Mouse (Mus musculus) liver, embryonic 15.5 days (tissue): ENCODE measurements around the gene Adam20. TPM values are rescaled to one million over a fixed set of nuclear protein-coding genes. Genes with fewer than 3 reads are reported as not detected.
"Not testable (repeated sequence)": the region's sequence is repeated elsewhere in the genome, so short reads cannot be mapped to it uniquely, and the experiment has no call there.

Experiments used
- ATAC-seq: fragments of 200-750 bp; cut with Nextera tagmentation; 2 replicates; pipeline ENCODE4 v1.8.0; 2017; ENCODE audit warnings: moderate number of reproducible peaks, mild to moderate bottlenecking, moderate library complexity; ENCODE audit not compliant: insufficient read depth
- H3K27ac ChIP-seq: fragments of 300-500 bp; sonication (generic); replicated peaks from 2 replicates; pipeline ENCODE4 v1.5.1; 2015; ENCODE audit warnings: mild to moderate bottlenecking, inconsistent platforms
- H3K27me3 ChIP-seq: fragments of 300-500 bp; sonication (generic); 2 replicates; pipeline ENCODE4 v1.6.1; 2015; ENCODE audit warnings: mild to moderate bottlenecking, inconsistent platforms
- H3K36me3 ChIP-seq: fragments of 300-500 bp; sonication (generic); replicated peaks from 2 replicates; pipeline ENCODE4 v1.6.1; 2015; ENCODE audit warnings: moderate library complexity, mild to moderate bottlenecking, inconsistent platforms
- H3K4me1 ChIP-seq: fragments of 300-500 bp; sonication (generic); replicated peaks from 2 replicates; pipeline ENCODE4 v1.6.1; 2015; ENCODE audit warnings: inconsistent platforms
- H3K4me2 ChIP-seq: fragments of 300-500 bp; sonication (generic); 2 replicates; pipeline ENCODE4 v1.6.1; 2015; ENCODE audit warnings: moderate library complexity, mild to moderate bottlenecking, inconsistent platforms
- H3K4me3 ChIP-seq: fragments of 300-500 bp; sonication (generic); replicated peaks from 2 replicates; pipeline ENCODE4 v1.5.1; 2015; ENCODE audit warnings: mild to moderate bottlenecking, inconsistent platforms
- H3K9ac ChIP-seq: fragments of 300-500 bp; sonication (generic); 2 replicates; pipeline ENCODE4 v1.6.1; 2015; ENCODE audit warnings: moderate library complexity, mild to moderate bottlenecking, inconsistent platforms
- H3K9me3 ChIP-seq: fragments of 300-500 bp; sonication (generic); replicated peaks from 2 replicates; pipeline ENCODE4 v1.6.1; 2016; ENCODE audit warnings: inconsistent platforms
- WGBS: fragments of 180-500 bp; shearing (Covaris S2); methylation state at CpG from one replicate; pipeline ENCODE4 v1.1.7; 2015; ENCODE audit warnings: mixed read lengths; ENCODE audit not compliant: insufficient replicate concordance; 5-methylcytosine and 5-hydroxymethylcytosine counted together
- polyA plus RNA-seq: library from polyadenylated mRNA; unstranded; fragments of >200 nt; fragmentation: Nextera tagmentation; extraction: Ambion mirVana; gene quantifications from 2 replicates; pipeline ENCODE4 v1.2.1, GENCODE M21; 2015

Adam20 gene
- polyA plus RNA-seq: not detected in 2 replicates

DNA sequence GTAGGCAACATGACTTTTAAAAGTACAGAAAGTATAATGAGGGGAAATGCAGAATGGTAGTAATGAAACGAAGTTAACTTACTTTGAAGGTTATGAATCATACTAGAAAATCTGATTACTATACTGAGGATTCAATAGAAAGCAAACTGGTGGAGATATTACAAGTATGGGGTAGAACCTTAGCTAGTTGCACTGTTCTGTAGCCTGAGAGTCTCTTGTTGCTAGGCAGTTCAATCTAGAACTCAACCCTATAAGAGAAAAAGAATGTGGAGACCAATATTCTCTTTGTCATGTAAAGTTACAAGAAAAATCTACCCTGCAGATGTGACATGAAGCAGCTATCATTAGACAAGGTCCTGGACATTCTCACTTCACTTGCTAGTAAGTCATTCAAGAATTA, at the start of gene Adam20:
Gene Adam20, plus strand, starts transcription at position 301 of the 400 bp plus-strand sequence.
- ATAC-seq, H3K4me3 ChIP-seq, H3K4me1 ChIP-seq, H3K9me3 ChIP-seq, H3K9ac ChIP-seq, H3K36me3 ChIP-seq, H3K27ac ChIP-seq, H3K4me2 ChIP-seq, H3K27me3 ChIP-seq: not testable (repeated sequence)
- 45% methylated on average over 1 of the region's 1 CpGs for WGBS

DNA sequence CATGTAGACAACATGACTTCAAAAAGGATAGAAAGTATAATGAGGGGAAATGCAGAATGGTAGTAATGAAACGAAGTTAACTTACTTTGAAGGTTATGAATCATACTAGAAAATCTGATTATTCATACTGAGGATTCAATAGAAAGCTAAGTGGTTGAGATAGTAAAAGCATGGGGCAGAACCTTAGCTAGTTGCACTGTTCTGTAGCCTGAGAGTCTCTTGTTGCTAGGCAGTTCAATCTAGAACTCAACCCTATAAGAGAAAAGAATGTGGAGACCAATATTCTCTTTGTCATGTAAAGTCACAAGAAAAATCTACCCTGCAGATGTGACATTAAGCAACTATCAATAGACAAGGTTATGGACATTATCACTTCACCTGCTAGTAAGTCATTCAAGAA, 41.2 kb upstream of the Adam20 start, which contains the start of gene Adam25:
Gene Adam25, plus strand, starts transcription at position 301 of the 400 bp plus-strand sequence.
- 36% methylated on average over 1 of the region's 1 CpGs for WGBS
- H3K36me3 ChIP-seq, H3K9me3 ChIP-seq, H3K4me2 ChIP-seq, H3K27ac ChIP-seq, H3K9ac ChIP-seq, H3K4me1 ChIP-seq, H3K4me3 ChIP-seq, H3K27me3 ChIP-seq, ATAC-seq: not testable (repeated sequence)

GRCm38 (mm10) chr8:40783320-40783719, 9.8 kb upstream of the Adam20 start:
- H3K36me3 ChIP-seq: no peaks in the 10 kb centered on the region
- no peak overlapping the region for H3K27ac ChIP-seq
- ATAC-seq: no peak
- no peaks in the 10 kb centered on the region for H3K9me3 ChIP-seq
- H3K9ac ChIP-seq: no peak overlapping the region
- H3K4me1 ChIP-seq: no peaks in the 10 kb centered on the region
- no peaks in the 10 kb centered on the region for H3K27me3 ChIP-seq
- no peak overlapping the region for H3K4me2 ChIP-seq
- H3K4me3 ChIP-seq: no peak overlapping the region

- Histone ChIP-seq H3K36me3 (no peaks in the 10 kb centered on the region), H3K27ac (no peak overlapping the region), H3K4me3 (no peak overlapping the region), H3K4me2 (no peak overlapping the region), H3K9ac (no peak overlapping the region), H3K9me3 (no peaks in the 10 kb centered on the region), H3K27me3 (no peaks in the 10 kb centered on the region), H3K4me1 (no peaks in the 10 kb centered on the region)
- ATAC-seq: no peak
- WGBS: 69% methylated on average over 2 of the region's 2 CpGs
These were observed 10.5 kb downstream of the Adam20 start for GRCm38 (mm10) chr8:40803379-40804079.

Other genes with a start within 250 kb of the Adam20 start
- not detected in 2 replicates for gene Adam24, start 118.2 kb upstream of the Adam20 start, polyA plus RNA-seq
- gene Adam25, start 41.1 kb upstream of the Adam20 start, polyA plus RNA-seq: not detected in 2 replicates
- not detected in 2 replicates for gene Adam39, start 29.7 kb downstream of the Adam20 start, polyA plus RNA-seq